Mouse (Mus musculus) olfactory bulb, adult 2 months (tissue): ENCODE measurements around the gene Gm21954.

Experiments
- CTCF ChIP-seq: fragments of 200-500 bp; IDR thresholded peaks from 2 replicates; pipeline ENCODE4 v1.5.1; 2012; ENCODE audit warnings: low read depth, mild to moderate bottlenecking, low read length, moderate library complexity; ENCODE audit not compliant: insufficient read depth
- POLR2A ChIP-seq: fragments of 200-500 bp; IDR thresholded peaks from 2 replicates; pipeline ENCODE4 v1.6.1; 2012; ENCODE audit warnings: mild to moderate bottlenecking, low read depth, low read length, moderate library complexity; ENCODE audit not compliant: insufficient read depth

DNA sequence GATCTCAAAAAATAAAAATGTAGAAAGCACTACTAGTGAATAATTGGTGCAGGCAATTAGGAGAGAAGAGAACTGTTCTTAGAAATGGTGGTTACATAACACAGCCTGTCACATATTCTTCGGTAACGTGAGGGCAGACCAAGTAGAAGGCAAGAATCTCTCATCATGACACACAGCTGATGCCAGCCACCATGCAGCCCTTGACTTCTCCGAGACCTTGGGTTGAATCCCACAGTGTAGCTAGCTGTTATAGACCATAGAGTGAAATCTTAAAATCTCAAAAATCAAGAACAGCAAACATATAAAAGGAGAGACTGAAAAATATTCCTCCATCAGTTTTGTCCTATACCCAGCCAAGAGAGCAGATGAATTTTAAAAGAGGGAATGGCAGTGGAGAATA lies 40.8 kb downstream of the Gm21954 start:
- TF ChIP-seq POLR2A (no peak), CTCF (no peak)
